Mouse (Mus musculus): ENCODE data around the gene 1700034J05Rik. TPM values are rescaled to one million over a fixed set of nuclear protein-coding genes. Genes with fewer than 3 reads are reported as not detected.
A peak's percentile ranks its signal among the peaks of the same experiment; 100 is the strongest.

Gene 1700034J05Rik
- total RNA-seq, 2 experiments from 2014 or later: not detected

GRCm38 (mm10) chr6:146965139-146965772, 11.0 kb upstream of the 1700034J05Rik start:
- intact Hi-C loops (cut with DNase I): loop anchor here (2.0 kb wide), 1 partner anchor 30 kb away; no protein-coding TSS in a partner anchor
- DNase-seq: no peak

GRCm38 (mm10) chr6:146963396-146964150, 9.4 kb upstream of the 1700034J05Rik start:
- DNase-seq: no peak
- intact Hi-C loops (cut with DNase I): loop anchor here (2.0 to 5.0 kb wide), 3 partner anchors 31 to 139 kb away; partner anchors contain the start of gene Ppfibp1

GRCm38 (mm10) chr6:146961832-146962481, 7.7 kb upstream of the 1700034J05Rik start:
- no peak for DNase-seq
- intact Hi-C loops (cut with DNase I): loop anchor here (1.0 to 5.0 kb wide), 3 partner anchors 75 to 137 kb away; partner anchors contain the start of gene Ppfibp1

GRCm38 (mm10) chr6:146960956-146961355, 6.7 kb upstream of the 1700034J05Rik start:
- no peak for DNase-seq
- intact Hi-C loops (cut with DNase I): loop anchor here (1.0 to 5.0 kb wide), 2 partner anchors 74 to 128 kb away; partner anchors contain the start of gene Ppfibp1

- intact Hi-C loops (cut with DNase I): loop anchor here (5.0 kb wide), 1 partner anchor 73 kb away; the partner anchor contains the start of gene Ppfibp1
Measured at GRCm38 (mm10) chr6:146959908-146960680, 5.9 kb upstream of the 1700034J05Rik start.

GRCm38 (mm10) chr6:146958694-146959093, 4.5 kb upstream of the 1700034J05Rik start:
- intact Hi-C loops (cut with DNase I): no loop called here
- no peak for DNase-seq

More at GRCm38 (mm10) chr6:146959908-146960680, 5.9 kb upstream of the 1700034J05Rik start:
- DNase-seq: no peak

- no peak for DNase-seq
- intact Hi-C loops (cut with DNase I): no loop called here
Measured at GRCm38 (mm10) chr6:146956961-146957360, 2.7 kb upstream of the 1700034J05Rik start.

GRCm38 (mm10) chr6:146955896-146956295, 1.7 kb upstream of the 1700034J05Rik start:
- intact Hi-C loops (cut with DNase I): no loop called here
- no peak for DNase-seq

- no peak for DNase-seq
- intact Hi-C loops (cut with DNase I): no loop called here
Measured at GRCm38 (mm10) chr6:146955475-146955874, 1.3 kb upstream of the 1700034J05Rik start.

- intact Hi-C loops (cut with DNase I): no loop called here
- no peak for DNase-seq
Measured at GRCm38 (mm10) chr6:146950454-146950832, 3.8 kb downstream of the 1700034J05Rik start.

- DNase-seq: no peak
- intact Hi-C loops (cut with DNase I): loop anchor here (5.0 kb wide), 1 partner anchor 38 kb away; no protein-coding TSS in a partner anchor
Measured at GRCm38 (mm10) chr6:146949682-146950453, 4.4 kb downstream of the 1700034J05Rik start.

- DNase-seq: no peak
- intact Hi-C loops (cut with DNase I): loop anchor here (5.0 kb wide), 1 partner anchor 35 kb away; no protein-coding TSS in a partner anchor
Measured at GRCm38 (mm10) chr6:146947186-146947585, 7.0 kb downstream of the 1700034J05Rik start.

- DNase-seq: no peak
- intact Hi-C loops (cut with DNase I): loop anchor here (5.0 kb wide), 1 partner anchor 34 kb away; no protein-coding TSS in a partner anchor
Measured at GRCm38 (mm10) chr6:146946327-146947029, 7.7 kb downstream of the 1700034J05Rik start.

GRCm38 (mm10) chr6:146944830-146945229, 9.4 kb downstream of the 1700034J05Rik start:
- intact Hi-C loops (cut with DNase I): loop anchor here (5.0 kb wide), 1 partner anchor 33 kb away; no protein-coding TSS in a partner anchor
- no peak for DNase-seq

GRCm38 (mm10) chr6:146944009-146944408, 10.2 kb downstream of the 1700034J05Rik start:
- intact Hi-C loops (cut with DNase I): no loop called here
- no peak for DNase-seq

GRCm38 (mm10) chr6:146941505-146942275, 12.5 kb downstream of the 1700034J05Rik start:
- no peak for DNase-seq
- intact Hi-C loops (cut with DNase I): no loop called here

- no peak for DNase-seq
- intact Hi-C loops (cut with DNase I): no loop called here
Measured at GRCm38 (mm10) chr6:146939026-146939425, 15.2 kb downstream of the 1700034J05Rik start.

- intact Hi-C loops (cut with DNase I): no loop called here
- peak in 1 of 2 experiments; percentile 22 for DNase-seq
Measured at GRCm38 (mm10) chr6:146935957-146936356, 18.3 kb downstream of the 1700034J05Rik start.

All from heart, postnatal 36 days (tissue).